Mouse (Mus musculus) left cerebral cortex, postnatal 14 days (tissue): ENCODE results near the gene Map7d1. TPM values are rescaled to one million over a fixed set of nuclear protein-coding genes. Genes with fewer than 3 reads are reported as not detected.

Experiments used
- DNase-seq, 2 experiments: peaks; one replicate each; pipeline ENCODE4 v3.0.0; 2021 to 2022; ENCODE audit warnings: low spot score in 2 of 2, mixed read lengths in 1 of 2
- intact Hi-C: fragments of 180-260 bp; cut with DNase I; formaldehyde crosslinking; loops from one replicate; pipeline ENCODE4 v1.15.1; 2025
- total RNA-seq, 2 experiments: library from RNA; stranded (reverse); gene quantifications; 2 replicates each; pipeline ENCODE4 v1.2.3; 2021

Gene Map7d1
- total RNA-seq, 2 experiments from 2014 or later, result 241 to 264 TPM

- DNase-seq, result no peak
- intact Hi-C loops, result no loop called here
These were observed 3.5 kb downstream of the Map7d1 start for GRCm38 (mm10) chr4:126252411-126253237.

- DNase-seq, result no peak
- intact Hi-C loops, result no loop called here
These were observed 4.4 kb downstream of the Map7d1 start for GRCm38 (mm10) chr4:126251655-126252254.

DNA sequence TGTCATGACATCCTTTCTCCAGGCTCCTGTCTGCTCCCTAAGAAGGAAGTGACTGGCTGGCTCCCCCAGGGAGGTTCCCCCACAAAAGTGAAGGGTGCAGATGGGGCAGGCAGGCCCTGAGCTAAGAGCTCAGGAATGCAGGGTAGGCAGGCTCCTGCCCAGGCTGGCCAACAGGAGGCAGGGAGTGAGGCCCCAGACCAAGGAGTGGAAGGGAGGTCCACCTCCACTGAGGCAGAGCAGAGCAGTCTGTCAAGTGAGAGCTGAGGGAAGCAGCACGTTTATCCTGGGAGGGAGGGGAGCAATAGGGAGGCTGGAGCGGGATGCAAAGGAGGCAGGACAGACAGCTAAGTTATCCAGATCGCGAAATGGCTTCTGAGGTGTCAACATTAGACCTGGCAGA is 5.5 kb downstream of the Map7d1 start:
- intact Hi-C loops, result no loop called here
- no peak for DNase-seq

DNA sequence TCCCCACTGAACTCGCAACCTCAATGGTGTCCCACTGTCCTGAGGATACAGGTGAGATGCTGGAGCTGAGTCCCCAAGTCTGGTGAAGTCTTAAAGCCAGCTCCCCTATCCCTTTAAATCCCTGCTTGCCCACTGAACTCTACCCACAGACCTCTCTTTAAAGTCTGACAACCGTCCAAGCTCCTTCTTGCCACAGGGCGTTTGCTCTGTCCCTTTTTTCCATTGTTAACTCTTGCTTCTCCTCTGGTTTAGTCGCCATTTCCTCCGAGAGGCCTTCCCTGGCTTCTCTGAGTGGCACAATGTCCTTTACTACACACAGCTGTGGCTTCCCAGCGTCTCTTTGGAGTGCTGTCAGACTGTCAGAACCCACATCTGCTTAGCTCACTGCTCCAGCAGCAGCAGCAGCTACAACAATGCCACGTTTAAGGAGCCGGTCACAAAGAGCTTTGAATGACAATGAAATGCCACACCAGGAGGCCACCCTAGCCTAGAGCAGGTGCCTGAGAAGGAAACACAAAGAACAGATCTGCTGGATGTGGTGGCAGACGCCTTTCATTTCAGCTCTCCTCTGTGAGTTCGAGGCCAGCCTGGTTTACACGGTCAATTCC is 7.8 kb downstream of the Map7d1 start:
- no peak for DNase-seq
- intact Hi-C loops, result no loop called here

DNA sequence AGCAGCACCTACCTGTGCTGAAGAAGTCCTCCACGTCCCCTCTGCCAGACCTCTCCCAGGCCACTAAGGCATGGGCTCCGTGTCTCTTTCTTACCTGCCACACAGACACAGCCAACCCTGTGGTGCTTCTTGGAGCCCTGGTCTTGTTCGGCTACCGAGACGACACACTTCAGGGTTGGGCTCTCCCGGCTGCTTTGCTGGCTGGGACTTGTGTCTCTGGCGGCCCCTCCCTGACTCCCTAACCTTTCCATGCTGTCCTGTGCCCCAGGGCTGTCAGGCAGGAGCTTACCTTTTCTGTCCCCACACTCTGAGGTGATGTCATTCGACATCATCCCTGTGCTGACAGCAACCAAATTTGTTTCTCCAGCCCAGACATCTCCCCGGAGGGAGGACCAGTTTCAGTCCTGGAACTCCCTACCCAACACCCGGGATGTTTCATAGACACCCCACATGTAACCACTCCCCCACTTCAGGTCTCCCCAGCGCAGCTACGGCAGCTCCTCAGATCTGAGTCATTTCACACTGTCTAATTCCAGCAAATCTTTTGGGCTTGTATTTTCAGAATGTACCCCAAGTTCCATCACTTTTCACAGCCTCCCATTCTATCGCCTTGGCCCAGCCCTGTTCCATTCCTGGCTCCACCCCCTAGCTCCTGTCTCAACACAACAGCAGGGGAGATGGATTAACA is 9.8 kb downstream of the Map7d1 start:
- intact Hi-C loops, result no loop called here
- DNase-seq, result peak; percentile 51 to 70

GRCm38 (mm10) chr4:126242510-126242909 is 13.6 kb downstream of the Map7d1 start:
- DNase-seq, result no peak
- intact Hi-C loops, result no loop called here

- DNase-seq, result no peak
- intact Hi-C loops, result no loop called here
These were observed 14.2 kb downstream of the Map7d1 start for GRCm38 (mm10) chr4:126241956-126242355.

GRCm38 (mm10) chr4:126239862-126240475 is 16.2 kb downstream of the Map7d1 start:
- intact Hi-C loops, result no loop called here
- DNase-seq, result no peak

DNA sequence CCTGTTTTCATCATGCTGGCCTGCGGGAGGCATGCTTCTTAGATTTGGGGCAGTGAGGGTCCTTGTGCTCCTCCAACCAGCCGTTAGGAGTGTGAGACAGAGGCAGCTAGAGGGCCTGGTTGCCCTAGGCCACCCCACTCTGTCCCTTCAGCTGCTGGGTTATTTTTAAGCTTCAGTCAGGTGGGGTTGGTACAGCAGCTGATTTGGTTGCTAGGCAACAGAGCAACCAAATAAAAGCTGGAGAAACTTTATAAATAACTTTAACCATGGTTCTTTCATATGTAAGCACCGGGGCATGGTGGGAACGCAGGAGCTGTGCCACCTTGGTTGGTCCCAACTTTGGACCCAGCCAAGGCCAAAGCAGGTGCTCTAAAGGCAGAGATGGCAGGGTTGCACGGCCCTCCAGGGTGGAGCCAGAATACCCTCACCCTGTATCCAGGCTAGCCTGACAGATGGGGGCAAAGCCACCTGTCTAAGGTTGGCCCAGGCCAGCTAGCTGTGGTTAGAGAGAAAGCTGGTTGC is 18.4 kb downstream of the Map7d1 start:
- intact Hi-C loops, result no loop called here
- peak; percentile 34 to 85 for DNase-seq

DNA sequence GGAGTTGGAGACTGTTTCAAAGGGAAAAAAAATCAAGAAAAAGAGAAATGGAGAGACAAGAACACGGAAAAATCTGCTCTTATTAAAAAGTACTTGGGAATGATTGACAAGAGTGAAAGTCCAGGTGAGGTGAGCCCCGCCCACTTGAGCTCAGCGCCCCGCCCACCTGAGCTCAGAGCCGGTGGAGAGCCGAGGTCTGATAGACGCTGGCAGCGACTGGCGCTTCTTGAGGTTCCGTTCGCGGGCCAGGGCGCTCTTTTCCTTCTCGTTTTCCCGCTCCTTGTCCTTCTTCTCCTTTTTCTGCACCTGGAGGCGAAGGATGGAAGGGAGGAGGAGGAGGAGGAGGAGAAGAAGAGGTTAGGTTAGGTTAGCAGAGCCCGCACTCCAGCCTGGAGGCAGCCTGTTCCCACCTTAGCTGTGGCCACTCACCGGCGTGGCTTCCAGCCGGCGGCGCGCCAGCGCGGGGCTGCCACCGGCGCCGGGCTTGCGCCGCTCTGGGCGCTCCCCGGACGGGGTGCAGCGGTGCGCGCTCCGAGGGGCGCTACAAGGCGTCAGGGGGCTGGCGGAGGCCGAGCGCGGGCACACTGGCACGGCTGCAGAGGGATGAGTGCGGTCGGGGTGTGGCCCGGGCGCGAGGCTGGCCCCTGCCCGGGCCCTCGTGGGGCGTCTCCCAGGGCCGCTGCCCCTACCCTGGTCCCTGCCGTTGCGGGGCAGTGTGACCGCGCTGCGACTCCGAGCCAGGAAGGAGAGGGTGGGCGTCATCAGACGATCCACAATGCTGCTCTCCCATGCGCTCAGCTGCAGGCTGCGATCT is 19.5 kb downstream of the Map7d1 start:
- intact Hi-C loops, result no loop called here
- DNase-seq, result no peak

- intact Hi-C loops, result no loop called here
- DNase-seq, result no peak
These were observed 21.0 kb downstream of the Map7d1 start for GRCm38 (mm10) chr4:126235191-126235590.

DNA sequence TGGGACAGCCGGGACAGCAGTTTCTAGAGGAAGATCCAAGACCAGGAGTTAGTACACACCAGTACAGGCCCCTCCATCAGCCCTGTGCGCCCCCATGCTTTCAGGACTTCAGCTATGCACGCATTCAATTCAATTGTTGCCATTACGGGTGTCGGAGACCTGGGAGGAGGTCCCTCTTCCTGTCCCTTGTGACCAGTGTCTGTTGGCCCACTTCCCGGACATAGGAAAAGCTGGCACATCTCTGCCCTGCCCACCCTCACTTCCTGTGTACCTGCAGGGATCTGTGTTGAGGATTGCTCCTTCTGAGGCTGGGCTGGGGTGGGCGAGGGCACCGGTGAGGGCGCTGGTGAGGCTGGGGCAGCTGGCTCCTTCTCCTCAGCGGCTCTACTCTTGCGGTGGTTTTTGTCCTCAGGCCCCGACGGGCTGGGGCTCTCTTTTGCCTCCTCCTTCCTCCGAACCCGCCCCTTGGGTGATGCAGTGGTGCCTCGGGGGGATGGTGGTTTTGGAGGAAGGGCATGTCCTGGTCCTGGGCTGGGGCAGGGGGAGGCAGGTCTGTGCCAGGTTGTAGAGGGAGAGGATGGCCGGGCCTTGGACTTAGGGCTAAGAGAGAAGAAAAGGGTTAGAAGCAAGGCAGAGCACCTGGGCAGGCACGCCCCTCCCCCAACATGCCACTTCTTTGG is 21.5 kb downstream of the Map7d1 start:
- DNase-seq, result no peak
- intact Hi-C loops, result no loop called here

- no peak for DNase-seq
- intact Hi-C loops, result no loop called here
These were observed 22.4 kb downstream of the Map7d1 start for GRCm38 (mm10) chr4:126233676-126234308.

DNA sequence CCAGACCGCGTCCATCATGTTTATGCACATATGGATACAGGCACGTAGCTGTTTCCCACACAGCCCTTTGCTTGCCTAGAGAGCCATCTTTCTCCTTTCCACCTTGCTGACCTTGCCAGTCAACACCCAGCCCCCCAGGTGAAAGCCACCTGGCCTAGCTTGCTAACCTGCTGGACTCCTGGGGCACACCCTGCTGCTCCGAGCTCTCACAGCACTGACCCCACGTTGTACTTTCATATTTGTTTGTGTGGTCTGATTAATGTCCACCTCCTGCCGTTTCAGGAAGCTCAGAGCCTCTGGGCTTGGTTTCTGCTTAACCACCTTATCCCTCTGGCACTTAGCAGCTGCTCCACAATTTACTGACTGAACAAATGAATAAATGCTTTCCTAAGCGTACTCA is 26.2 kb downstream of the Map7d1 start:
- intact Hi-C loops, result loop anchor here (5.0 kb wide), 1 partner anchor 77 kb away; no protein-coding TSS in a partner anchor
- no peak for DNase-seq

DNA sequence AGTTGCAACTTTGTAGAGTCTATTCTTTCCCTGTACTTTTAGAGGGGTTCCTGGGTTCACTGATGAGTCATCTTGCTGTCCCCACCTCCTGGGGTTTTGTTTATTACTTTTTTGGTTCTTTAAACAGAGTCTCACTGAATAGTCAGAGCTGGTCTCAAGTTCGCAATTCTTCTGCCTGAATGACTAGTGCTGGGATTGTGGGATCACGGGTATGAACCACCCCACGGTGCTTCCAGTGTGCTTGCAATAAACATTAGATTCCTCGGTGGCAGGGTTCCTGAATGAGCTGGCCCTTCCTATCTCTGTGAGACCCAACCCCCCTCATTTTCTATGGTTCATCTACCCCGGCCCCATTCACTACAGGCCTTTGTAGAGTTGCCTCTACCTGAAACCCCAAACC is 28.0 kb downstream of the Map7d1 start:
- DNase-seq, result no peak
- intact Hi-C loops, result loop anchor here (5.0 kb wide), 1 partner anchor 79 kb away; no protein-coding TSS in a partner anchor

GRCm38 (mm10) chr4:126227077-126227761 is 28.9 kb downstream of the Map7d1 start:
- peak; percentile 85 to 91 for DNase-seq
- intact Hi-C loops, result loop anchor here (1.0 to 5.0 kb wide), 2 partner anchors 35 to 80 kb away; partner anchors contain the start of gene Trappc3

DNA sequence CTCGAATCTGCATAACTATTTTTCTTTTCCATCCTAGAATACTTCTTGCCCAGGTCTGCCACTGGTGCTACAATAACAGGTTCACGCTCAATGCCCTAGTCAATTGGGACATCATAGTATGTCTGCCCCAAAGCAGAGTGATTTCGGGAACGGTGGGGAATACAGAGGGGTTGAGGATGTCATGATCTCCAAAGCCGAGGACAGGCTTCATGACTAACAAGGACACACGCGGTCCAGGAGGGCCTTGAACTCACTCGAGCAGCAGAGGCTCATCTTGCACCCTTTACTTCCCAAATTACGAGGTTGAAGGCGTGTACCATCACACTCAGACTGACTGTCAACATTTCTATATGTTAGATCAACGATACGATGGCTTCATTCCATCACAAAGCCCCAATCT is 29.5 kb downstream of the Map7d1 start:
- intact Hi-C loops, result loop anchor here (1.0 to 5.0 kb wide), 2 partner anchors 36 to 81 kb away; partner anchors contain the start of gene Trappc3
- DNase-seq, result no peak
